Mouse (Mus musculus) megakaryocyte, embryonic 14.5 days (primary cell): ENCODE measurements around the gene Ell2. TPM values are rescaled to one million over a fixed set of nuclear protein-coding genes. Genes with fewer than 3 reads are reported as not detected.
A peak's percentile ranks its signal among the peaks of the same experiment; 100 is the strongest.

Experiments used
- H3K27me3 ChIP-seq: replicated peaks from 2 replicates; pipeline ENCODE3; 2012; ENCODE audit warnings: inconsistent platforms
- H3K36me3 ChIP-seq: replicated peaks from 2 replicates; pipeline ENCODE3; 2012; ENCODE audit warnings: low read length, inconsistent platforms, mixed read lengths
- H3K4me1 ChIP-seq: 2 replicates; pipeline ENCODE4 v1.6.1; 2012; ENCODE audit warnings: inconsistent platforms
- H3K4me3 ChIP-seq: replicated peaks from 2 replicates; pipeline ENCODE3; 2012; ENCODE audit warnings: moderate library complexity, mild to moderate bottlenecking, inconsistent platforms
- H3K9me3 ChIP-seq: 2 replicates; pipeline ENCODE4 v1.6.1; 2012; ENCODE audit warnings: inconsistent platforms
- FLI1 ChIP-seq: IDR thresholded peaks from 2 replicates; pipeline ENCODE4 v1.6.1; 2012; ENCODE audit warnings: low read length, inconsistent platforms, mixed read lengths
- GATA1 ChIP-seq: IDR thresholded peaks from 3 replicates; pipeline ENCODE4 v1.6.1; 2012; ENCODE audit warnings: mixed read lengths, low read length, inconsistent platforms, borderline replicate concordance
- polyA plus RNA-seq: library from polyadenylated mRNA; stranded (reverse); fragments of >175 nt; gene quantifications from 2 replicates; pipeline ENCODE4 v1.2.3, GENCODE M21; 2012; ENCODE audit warnings: low replicate concordance; ENCODE audit not compliant: insufficient read depth

The Ell2 gene
- polyA plus RNA-seq, 1 experiment, result 14.0 TPM

DNA sequence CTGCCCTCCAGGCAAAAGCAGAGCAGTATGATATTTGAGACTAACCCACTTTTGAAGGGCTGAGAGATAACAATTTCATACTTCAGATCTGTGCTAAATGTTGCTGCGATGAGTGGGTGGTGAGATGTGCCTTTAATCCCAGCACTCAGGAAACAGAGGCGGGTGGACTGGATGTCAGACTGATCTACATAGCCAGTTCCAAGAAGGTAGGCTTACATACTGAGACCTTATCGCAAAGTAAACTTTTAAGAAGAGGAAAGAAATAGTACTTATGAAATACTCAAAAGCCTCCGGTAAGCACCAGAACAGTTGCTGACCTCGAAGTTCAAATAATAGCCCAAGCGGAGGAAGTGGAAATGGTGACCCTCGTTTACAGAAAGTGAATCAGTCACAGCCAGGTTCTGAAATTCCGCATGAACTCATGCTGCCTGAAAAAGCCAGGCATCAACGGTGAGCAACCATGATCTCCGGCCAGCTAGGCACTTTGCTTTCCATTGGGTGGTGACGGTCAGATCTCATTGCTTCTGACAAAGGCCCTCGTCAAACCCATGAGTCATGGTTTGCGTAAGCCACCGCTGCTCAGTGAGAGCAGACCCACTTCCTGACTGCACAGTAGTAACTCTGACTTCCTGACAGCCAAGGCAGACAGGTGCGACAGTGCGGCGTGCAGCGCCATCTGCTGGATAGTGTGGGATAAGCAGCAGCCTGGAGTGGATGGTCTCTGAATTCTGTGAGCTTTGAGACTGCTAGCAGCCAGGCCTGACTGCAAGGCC, 91.0 kb downstream of the Ell2 start:
- TF ChIP-seq GATA1 (no peak), FLI1 (peak; percentile 62; the same call in 1 of the 2 replicates)
- peaks cover 2% of the 10 kb centered on the region for H3K36me3 ChIP-seq
- H3K27me3 ChIP-seq, result no peaks in the 10 kb centered on the region
- no peaks in the 10 kb centered on the region for H3K9me3 ChIP-seq
- peaks cover 69% of the 10 kb centered on the region for H3K4me1 ChIP-seq
- H3K4me3 ChIP-seq, result peak overlapping the region; percentile 90

DNA sequence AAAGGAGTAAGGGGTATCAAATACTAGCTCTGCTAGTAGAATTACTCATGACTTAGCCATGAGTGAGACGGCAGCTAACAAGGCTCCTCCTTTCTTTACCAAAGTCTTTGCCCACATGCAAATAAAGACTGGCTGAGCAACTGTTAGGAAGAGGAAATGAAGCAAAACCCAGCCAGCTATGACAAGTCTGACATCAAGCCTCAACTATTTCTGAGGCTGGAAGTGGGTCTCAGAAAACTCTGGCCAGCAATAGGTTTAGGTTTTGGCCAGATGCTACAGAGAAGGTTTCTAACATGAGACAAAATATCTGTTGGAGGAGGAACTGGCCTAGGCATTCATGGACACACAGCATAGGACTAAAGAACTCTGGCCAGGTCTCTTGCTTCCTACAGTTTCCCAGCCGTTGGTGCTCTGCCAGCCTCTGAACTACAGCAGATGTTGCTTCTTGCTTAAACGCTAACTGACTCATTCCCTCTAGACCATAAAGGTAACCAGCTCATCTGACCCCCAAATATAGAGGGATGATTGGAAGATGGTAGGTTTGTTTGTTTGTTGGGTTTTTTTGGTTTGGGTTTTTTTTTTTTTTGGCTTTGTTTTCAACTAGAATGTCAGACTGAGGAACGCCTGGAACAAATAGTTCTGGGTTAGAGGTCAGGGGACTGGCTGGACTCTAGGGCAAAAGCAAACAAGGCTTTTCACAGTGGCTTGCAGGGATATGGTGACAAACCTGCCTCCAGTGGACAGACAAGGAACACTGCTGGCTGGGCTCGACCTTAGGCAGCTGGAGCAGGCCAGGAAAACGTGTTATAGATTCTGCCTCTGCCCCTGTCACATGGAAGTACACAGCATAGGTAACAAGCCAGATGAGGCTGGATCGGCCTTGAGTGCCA, 92.1 kb downstream of the Ell2 start:
- Histone ChIP-seq H3K4me3 (no peak overlapping the region), H3K9me3 (no peaks in the 10 kb centered on the region), H3K36me3 (no peaks in the 10 kb centered on the region), H3K27me3 (no peaks in the 10 kb centered on the region), H3K4me1 (peaks cover 58% of the 10 kb centered on the region)
- TF ChIP-seq GATA1, result no peak
- TF ChIP-seq FLI1, result no peak

DNA sequence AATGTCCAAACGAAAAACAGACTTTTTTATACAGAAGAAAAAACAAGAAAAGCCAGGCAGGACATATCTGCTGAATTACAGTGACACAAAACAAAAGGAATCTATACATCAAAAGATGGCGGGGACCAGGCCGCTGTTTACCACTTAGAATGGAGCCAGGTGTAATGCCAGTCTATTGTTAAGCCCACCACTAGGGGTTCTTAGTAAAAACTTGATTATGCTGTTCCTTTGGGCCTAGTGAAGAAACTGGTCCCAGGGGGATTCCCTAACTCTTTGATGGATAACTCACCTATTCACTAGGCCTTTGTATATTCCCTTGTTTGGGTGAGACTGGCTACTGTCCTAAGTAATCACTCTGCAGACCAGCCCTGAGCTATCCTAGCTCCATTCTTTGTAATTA, 92.9 kb downstream of the Ell2 start:
- Histone ChIP-seq H3K27me3 (no peaks in the 10 kb centered on the region), H3K9me3 (no peaks in the 10 kb centered on the region), H3K4me3 (no peak overlapping the region), H3K4me1 (peaks cover 50% of the 10 kb centered on the region), H3K36me3 (no peaks in the 10 kb centered on the region)
- TF ChIP-seq GATA1, result no peak
- TF ChIP-seq FLI1, result no peak

GRCm38 (mm10) chr13:75807969-75808368, 101.4 kb downstream of the Ell2 start:
- TF ChIP-seq FLI1 (no peak), GATA1 (no peak)
- no peaks in the 10 kb centered on the region for H3K4me1 ChIP-seq
- H3K27me3 ChIP-seq, result no peaks in the 10 kb centered on the region
- no peak overlapping the region for H3K4me3 ChIP-seq
- no peaks in the 10 kb centered on the region for H3K9me3 ChIP-seq
- H3K36me3 ChIP-seq, result no peaks in the 10 kb centered on the region

DNA sequence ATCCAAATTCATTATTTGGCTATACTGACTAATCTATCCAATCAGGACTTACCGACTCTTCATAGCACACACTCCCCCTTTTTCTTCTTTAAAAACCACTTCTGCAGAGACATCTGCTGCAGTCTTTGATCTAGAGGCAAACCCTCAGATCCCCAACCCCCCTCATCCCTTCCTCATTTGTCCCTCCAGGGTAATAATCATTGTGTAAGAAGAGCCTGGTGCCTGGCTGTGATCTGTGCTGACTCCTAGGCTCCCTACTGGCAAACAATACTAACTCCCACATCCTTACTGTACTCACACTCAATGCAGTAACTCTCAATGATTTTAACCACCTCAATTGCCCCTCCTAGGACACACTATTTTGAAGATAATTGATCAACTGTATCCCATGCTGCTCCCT, 103.4 kb downstream of the Ell2 start:
- no peaks in the 10 kb centered on the region for H3K36me3 ChIP-seq
- H3K4me1 ChIP-seq, result no peaks in the 10 kb centered on the region
- TF ChIP-seq GATA1 (no peak), FLI1 (no peak)
- no peak overlapping the region for H3K4me3 ChIP-seq
- H3K9me3 ChIP-seq, result no peaks in the 10 kb centered on the region
- no peaks in the 10 kb centered on the region for H3K27me3 ChIP-seq

- Histone ChIP-seq H3K27me3 (no peaks in the 10 kb centered on the region), H3K4me3 (no peak overlapping the region), H3K9me3 (no peaks in the 10 kb centered on the region), H3K4me1 (peaks cover 15% of the 10 kb centered on the region), H3K36me3 (no peaks in the 10 kb centered on the region)
- TF ChIP-seq GATA1 (no peak), FLI1 (no peak)
These were observed 110.6 kb downstream of the Ell2 start for GRCm38 (mm10) chr13:75817183-75817582.

DNA sequence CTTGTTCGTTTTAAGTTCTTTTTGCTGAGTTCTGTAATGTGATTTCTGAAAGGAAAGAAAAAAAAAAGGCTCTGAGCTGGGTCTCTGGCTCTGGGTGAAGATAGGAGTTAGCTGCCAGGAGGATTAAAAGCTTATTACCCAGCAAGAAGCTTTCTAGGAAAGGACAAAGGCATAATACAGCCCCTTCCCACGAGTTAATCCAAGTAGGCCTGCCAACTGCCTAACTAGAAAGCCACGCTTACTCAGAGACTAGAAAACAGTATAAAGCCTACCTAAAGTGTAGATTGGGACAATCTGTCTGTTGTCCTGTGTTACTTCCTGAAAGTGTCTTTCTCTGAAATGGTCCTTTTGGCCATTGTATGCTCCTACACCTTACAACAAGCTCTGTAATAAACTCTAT, 111.9 kb downstream of the Ell2 start:
- H3K36me3 ChIP-seq, result no peaks in the 10 kb centered on the region
- H3K9me3 ChIP-seq, result no peaks in the 10 kb centered on the region
- TF ChIP-seq GATA1 (no peak), FLI1 (no peak)
- no peaks in the 10 kb centered on the region for H3K27me3 ChIP-seq
- no peak overlapping the region for H3K4me3 ChIP-seq
- peaks cover 19% of the 10 kb centered on the region for H3K4me1 ChIP-seq

GRCm38 (mm10) chr13:75818945-75819706, 112.6 kb downstream of the Ell2 start:
- H3K4me3 ChIP-seq, result no peak overlapping the region
- H3K27me3 ChIP-seq, result no peaks in the 10 kb centered on the region
- TF ChIP-seq GATA1 (no peak), FLI1 (no peak)
- peaks cover 22% of the 10 kb centered on the region for H3K4me1 ChIP-seq
- H3K36me3 ChIP-seq, result no peaks in the 10 kb centered on the region
- H3K9me3 ChIP-seq, result no peaks in the 10 kb centered on the region

GRCm38 (mm10) chr13:75819898-75820297, 113.3 kb downstream of the Ell2 start:
- H3K9me3 ChIP-seq, result no peaks in the 10 kb centered on the region
- TF ChIP-seq FLI1 (no peak), GATA1 (no peak)
- no peaks in the 10 kb centered on the region for H3K27me3 ChIP-seq

More at GRCm38 (mm10) chr13:75819898-75820297, 113.3 kb downstream of the Ell2 start:
- Histone ChIP-seq H3K36me3 (no peaks in the 10 kb centered on the region), H3K4me3 (no peak overlapping the region), H3K4me1 (peaks cover 27% of the 10 kb centered on the region)

Other genes starting within 250 kb of the Ell2 start
- 6.3 TPM in 1 of 2 replicates, not detected in the other for gene Glrx, start 133.1 kb downstream of the Ell2 start, polyA plus RNA-seq
- 0.74 and 5.5 TPM in 2 replicates for gene Rhobtb3, start 237.2 kb downstream of the Ell2 start, polyA plus RNA-seq